Mouse (Mus musculus) brain, adult 2 months (tissue): Measurements from ENCODE around the gene Gm4952.

Source experiments
- DNase-seq: peaks from one replicate; pipeline ENCODE4 v3.0.0; 2011; ENCODE audit warnings: low read depth, low spot score

The Gm4952 gene

GRCm38 (mm10) chr19:12599674-12600073 lies at the start of gene Gm4952:
Gm4952 (plus strand) TSS chr19:12599974.
- DNase-seq = no peak

GRCm38 (mm10) chr19:12550005-12550942 lies 49.5 kb upstream of the Gm4952 start:
- DNase-seq = no peak

GRCm38 (mm10) chr19:12556293-12556692 lies 43.5 kb upstream of the Gm4952 start:
- DNase-seq = no peak

- no peak for DNase-seq
Observed at GRCm38 (mm10) chr19:12558219-12558618, 41.6 kb upstream of the Gm4952 start.

- no peak for DNase-seq
Observed at GRCm38 (mm10) chr19:12564197-12564596, 35.6 kb upstream of the Gm4952 start.

GRCm38 (mm10) chr19:12567011-12567410 lies 32.8 kb upstream of the Gm4952 start:
- no peak for DNase-seq

- peak; percentile 18 for DNase-seq
Observed at GRCm38 (mm10) chr19:12570866-12571265, 28.9 kb upstream of the Gm4952 start.

GRCm38 (mm10) chr19:12571687-12572086 lies 28.1 kb upstream of the Gm4952 start:
- DNase-seq = peak; percentile 21

GRCm38 (mm10) chr19:12572614-12573265 lies 27.0 kb upstream of the Gm4952 start:
- DNase-seq = no peak

- peak; percentile 90 for DNase-seq
Observed at GRCm38 (mm10) chr19:12573266-12574011, 26.3 kb upstream of the Gm4952 start.

- DNase-seq = peak; percentile 26
Observed at GRCm38 (mm10) chr19:12574012-12574407, 25.8 kb upstream of the Gm4952 start.

GRCm38 (mm10) chr19:12575107-12575506 lies 24.7 kb upstream of the Gm4952 start:
- DNase-seq = no peak

GRCm38 (mm10) chr19:12575514-12575913 lies 24.3 kb upstream of the Gm4952 start:
- DNase-seq = no peak

- no peak for DNase-seq
Observed at GRCm38 (mm10) chr19:12576639-12577038, 23.1 kb upstream of the Gm4952 start.

GRCm38 (mm10) chr19:12585310-12585709 lies 14.5 kb upstream of the Gm4952 start:
- no peak for DNase-seq

GRCm38 (mm10) chr19:12591908-12592307 lies 7.9 kb upstream of the Gm4952 start:
- peak; percentile 88 for DNase-seq

- DNase-seq = no peak
Observed at GRCm38 (mm10) chr19:12595135-12595529, 4.6 kb upstream of the Gm4952 start.

- DNase-seq = peak; percentile 95
Observed at GRCm38 (mm10) chr19:12595530-12596289, 4.1 kb upstream of the Gm4952 start.

GRCm38 (mm10) chr19:12596290-12597072 lies 3.3 kb upstream of the Gm4952 start:
- peak; percentile 57 for DNase-seq

GRCm38 (mm10) chr19:12597073-12597405 lies 2.7 kb upstream of the Gm4952 start:
- DNase-seq = peak; percentile 71

GRCm38 (mm10) chr19:12598674-12599073 lies 1.1 kb upstream of the Gm4952 start:
- no peak for DNase-seq
